Mouse (Mus musculus): ENCODE results near the gene Ptk6.
"Not testable (repeated sequence)": the region's sequence is repeated elsewhere in the genome, so short reads cannot be mapped to it uniquely, and the experiment has no call there.

The Ptk6 gene

DNA sequence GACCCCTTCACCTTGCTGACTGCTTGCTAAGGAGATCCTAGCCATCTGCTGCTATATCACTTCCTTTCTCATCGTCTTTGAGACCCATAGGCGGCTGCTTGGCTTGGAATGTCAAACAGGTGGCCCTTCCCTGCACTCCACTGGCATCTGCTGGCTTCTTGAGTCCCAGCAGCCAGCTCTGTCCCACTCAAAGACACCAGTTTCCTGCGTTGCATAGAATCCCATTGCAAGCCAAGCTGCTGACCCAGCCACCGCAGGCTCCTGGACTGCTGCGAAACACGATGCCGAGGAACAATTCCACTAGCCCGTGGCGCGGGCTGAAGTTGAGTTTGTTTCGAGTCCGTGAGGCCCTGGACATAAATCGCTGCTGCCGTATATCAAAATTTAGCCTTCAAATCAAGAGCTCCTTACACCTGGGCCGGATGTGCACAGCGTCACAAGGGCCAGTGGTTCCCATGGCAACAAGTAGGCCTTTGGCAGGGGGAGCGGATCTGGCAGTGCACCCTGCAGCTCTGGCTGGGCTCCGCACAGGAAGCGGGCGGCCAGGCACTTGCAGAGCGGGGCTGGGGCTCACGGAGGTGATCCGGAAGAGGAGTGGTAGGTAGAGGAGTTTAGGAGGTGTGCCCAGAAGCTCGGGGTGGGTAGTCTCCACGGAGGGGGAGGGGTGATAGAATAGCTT is 17.1 kb upstream of the Ptk6 start, which contains the start of gene Fndc11:
Gene Fndc11 (plus strand): TSS at position 476 of the 679 bp plus-strand sequence.
- in situ Hi-C loops (cut with MboI, MseI), result loop anchor here (5.0 kb wide), 1 partner anchor 257 kb away; no protein-coding TSS in a partner anchor

DNA sequence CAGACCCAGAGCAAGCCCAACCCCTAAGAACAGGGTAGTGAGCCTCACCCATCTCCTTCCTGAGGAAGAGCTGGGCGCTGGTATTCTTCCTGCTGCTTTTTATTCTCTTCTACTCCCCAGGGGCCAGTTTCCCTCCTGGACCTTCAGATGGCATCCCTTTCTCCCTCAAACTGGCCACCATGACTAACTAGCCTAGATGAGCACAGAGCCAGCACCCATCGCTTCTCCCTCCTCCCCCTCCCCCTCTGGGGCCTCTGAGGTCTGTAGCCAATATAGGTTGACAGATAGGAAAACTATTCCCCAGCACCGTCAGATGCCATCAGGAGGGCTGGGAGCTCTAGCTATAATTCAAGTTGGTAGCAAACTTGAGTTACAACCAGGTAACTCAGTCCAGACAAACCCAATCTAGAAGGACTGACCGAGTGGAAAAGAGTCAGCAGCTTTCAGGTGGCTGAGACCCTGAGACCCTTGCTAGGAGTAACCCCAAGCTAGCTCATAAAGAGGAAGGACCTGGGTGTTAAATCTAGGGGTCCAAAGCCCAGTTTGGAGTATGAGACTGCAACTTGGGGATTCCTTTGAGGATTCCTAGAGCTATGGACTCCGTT is 16.4 kb upstream of the Ptk6 start:
- in situ Hi-C loops (cut with MboI, MseI), result loop anchor here (5.0 kb wide), 1 partner anchor 257 kb away; no protein-coding TSS in a partner anchor

GRCm38 (mm10) chr2:181216037-181216436 is 13.4 kb upstream of the Ptk6 start:
- in situ Hi-C loops (cut with MboI, MseI), result loop anchor here (5.0 kb wide), 1 partner anchor 254 kb away; no protein-coding TSS in a partner anchor

DNA sequence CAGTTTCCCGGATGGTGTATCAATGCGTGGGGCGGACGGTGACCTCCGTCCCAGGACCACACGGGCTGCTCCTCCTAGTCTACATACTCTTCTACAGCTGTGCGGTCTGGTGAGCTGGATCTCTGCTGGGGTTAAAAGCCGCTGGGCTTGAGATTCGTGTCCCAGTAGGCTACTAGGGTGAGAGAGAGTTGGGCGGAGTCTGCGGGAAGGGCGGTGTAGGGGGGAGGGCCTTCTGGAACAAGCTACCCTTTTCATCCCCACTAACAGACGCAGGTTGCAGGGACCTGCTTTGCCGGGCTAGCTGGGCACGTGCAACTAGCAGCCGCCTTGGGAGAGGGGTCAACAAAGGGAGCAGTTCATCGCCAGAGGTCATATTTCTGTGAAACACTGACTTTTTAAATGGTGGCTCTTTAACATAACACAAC is 10.4 kb upstream of the Ptk6 start, which contains the start of gene Srms:
Gene Srms (minus strand): TSS at position 165 of the 425 bp plus-strand sequence.
- in situ Hi-C loops (cut with MboI, MseI), result no loop called here

GRCm38 (mm10) chr2:181212389-181213020 is 9.9 kb upstream of the Ptk6 start:
- in situ Hi-C loops (cut with MboI, MseI), result no loop called here

DNA sequence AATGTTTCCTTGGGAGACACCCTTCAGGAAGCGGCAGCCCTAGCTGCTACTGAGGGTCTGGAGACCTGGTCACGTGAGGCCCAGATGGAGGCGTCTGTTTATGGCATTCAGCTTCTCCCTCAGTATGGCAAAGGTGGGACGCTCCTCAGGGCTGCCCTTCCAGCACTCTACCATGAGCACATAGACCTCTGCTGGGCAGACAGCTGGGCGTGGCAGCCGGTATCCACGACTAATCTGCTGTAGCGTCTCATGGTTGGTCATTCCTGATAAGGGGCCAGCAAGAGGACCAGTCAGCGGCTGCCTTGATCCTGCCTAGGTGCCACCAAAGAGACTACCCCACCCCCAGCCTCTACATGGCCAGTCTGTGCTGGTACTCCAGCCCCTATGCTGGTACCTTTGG is 3.5 kb upstream of the Ptk6 start:
- in situ Hi-C loops (cut with MboI, MseI), result no loop called here

DNA sequence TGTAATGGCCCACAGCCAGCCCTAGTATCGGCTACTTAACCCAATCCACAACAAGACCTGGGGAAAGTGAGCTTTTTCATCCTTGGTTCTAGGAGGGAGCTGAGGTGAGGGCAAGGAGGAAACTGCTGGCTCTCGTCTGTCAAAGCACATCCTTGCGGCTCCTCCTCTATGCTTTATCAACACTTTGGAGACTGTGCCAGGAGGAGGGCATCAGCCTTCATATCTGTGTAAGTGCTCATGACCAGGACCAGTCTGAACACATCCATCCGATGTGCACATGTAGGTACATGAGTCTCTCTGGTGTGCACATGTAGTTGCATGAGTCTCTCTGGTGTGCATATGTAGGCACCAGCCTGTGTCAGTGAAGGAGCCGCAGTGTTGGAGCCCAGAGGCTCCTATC is 3.1 kb upstream of the Ptk6 start:
- in situ Hi-C loops (cut with MboI, MseI), result no loop called here

DNA sequence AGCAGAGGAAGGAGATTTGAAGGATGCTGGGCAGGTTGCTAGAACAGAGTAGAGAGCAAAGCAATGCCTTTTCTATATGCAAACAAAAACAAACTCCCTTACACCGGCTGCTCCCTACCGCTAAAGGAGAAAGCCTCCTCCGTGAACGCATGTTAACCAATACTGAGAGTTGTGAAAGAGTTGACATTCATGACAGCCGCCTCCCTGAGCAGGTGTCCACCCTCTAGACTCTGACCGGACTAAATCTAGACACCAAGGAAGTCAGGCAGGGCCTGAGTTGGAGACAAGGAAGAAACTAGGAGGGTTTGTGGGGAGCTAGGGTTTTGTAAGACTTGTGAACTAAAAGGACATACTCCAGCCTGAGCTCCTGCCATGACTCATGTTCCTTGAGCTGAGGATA is 297 bp upstream of the Ptk6 start:
- in situ Hi-C loops (cut with MboI, MseI), result no loop called here

- in situ Hi-C loops (cut with MboI, MseI), result no loop called here
Measured at GRCm38 (mm10) chr2:181201606-181202005, 983 bp downstream of the Ptk6 start.

- in situ Hi-C loops (cut with MboI, MseI), result no loop called here
Measured at GRCm38 (mm10) chr2:181196628-181197300, 5.8 kb downstream of the Ptk6 start.

DNA sequence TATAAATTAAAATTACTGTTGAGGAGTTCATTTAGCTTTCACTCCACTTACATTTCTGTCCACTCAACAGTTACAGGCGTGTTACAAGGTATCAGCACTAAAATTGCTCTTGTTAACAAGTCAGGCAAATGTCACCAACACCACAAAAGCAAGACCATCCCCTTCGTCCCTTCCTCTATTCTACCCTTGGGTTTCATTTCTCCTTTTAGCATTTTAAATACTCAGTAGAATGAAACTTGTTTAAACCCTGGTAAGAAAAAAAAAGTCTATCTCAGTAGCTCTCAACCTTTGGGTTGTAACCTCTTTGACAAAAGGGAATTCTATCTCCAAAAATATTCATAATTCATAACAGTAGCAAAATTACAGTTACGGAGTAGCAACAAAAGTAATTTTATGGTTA is 9.5 kb downstream of the Ptk6 start:
- in situ Hi-C loops (cut with MboI, MseI), result no loop called here

DNA sequence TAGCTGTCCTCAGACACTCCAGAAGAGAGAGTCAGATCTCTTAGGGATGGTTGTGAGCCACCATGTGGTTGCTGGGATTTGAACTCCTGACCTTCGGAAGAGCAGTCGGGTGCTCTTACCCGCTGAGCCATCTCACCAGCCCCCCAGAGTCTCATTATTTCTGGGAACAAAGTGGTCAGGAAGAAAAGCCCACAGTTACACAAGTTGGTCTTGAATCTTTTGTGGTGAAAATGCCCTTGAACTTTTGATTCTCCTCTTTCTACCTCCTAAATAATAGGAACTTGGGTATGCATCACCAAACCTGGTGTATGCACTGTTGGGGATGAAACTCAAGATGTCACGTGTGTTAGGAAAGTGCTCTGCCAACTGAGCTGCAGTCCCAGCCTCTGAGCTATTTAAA is 10.7 kb downstream of the Ptk6 start:
- in situ Hi-C loops (cut with MboI, MseI), result no loop called here

GRCm38 (mm10) chr2:181191385-181191784 is 11.2 kb downstream of the Ptk6 start:
- in situ Hi-C loops (cut with MboI, MseI), result not testable (repeated sequence)

DNA sequence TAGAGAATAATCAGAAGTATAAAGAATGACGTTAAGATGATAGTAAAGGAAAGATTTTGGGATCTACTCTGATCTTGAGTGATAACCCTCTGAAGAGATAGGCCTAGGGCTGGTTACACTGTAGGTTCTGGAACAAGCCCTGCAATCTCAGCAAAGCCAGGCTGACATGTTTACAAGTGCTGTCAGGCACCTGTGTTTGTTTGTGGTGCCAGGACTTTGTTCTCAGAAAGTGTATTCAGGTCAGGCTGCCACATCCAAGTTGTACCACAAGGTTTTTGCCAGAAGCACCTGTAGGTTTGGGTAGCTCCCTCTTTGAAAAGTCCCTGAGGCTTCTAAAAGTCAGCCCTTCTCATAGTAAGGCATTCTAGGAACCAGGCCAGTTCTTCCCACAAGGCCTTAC is 13.3 kb downstream of the Ptk6 start:
- in situ Hi-C loops (cut with MboI, MseI), result loop anchor here (5.0 kb wide), 1 partner anchor 128 kb away; the partner anchor contains the start of gene Rtel1

- in situ Hi-C loops (cut with MboI, MseI), result loop anchor here (5.0 kb wide), 1 partner anchor 129 kb away; the partner anchor contains the start of gene Rtel1
Measured at GRCm38 (mm10) chr2:181188681-181189080, 13.9 kb downstream of the Ptk6 start.

DNA sequence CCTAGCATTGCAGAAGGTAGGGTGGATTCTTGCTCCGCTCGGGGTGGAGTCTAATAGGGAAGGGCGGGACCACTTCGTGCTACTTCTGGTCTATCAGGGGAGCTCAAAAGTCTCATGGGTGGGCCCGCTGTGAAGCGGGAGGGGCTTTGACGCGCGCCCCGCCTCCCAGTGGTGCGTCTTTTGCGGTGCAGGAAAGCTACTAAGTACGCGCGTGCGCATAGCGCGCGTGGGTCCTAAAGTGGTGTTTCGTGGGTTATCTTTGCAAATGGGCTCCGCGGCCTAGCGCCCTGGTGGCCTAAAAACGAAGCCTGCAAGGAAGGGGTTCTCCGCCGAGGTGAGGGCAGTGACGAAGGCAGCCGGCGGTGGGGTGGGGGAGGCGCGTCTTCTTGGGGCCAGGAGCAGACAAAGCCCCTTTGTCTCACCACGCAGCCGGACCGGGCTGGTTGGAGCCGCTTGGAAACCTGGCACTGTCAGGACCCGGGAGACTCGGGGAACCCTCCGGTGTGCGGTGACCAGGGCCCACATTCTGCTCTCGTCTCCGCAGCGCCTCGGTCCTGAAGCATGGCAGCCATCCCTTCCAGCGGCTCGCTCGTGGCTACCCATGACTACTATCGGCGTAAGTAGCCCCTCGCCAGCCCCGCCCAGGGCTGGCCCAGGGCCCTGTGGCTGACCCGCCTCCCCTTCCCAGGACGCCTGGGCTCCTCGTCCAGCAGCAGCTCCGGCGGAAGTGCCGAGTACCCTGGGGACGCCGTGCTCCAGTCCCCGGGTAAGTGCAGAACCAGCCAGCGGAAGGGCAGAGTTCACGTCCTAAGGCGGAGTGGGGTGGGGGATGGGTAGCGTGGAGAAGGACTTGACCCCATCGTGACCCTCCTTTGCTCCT is 15.2 kb downstream of the Ptk6 start, which contains the start of gene Ppdpf:
Gene Ppdpf (plus strand): TSS at position 127 of the 880 bp plus-strand sequence.
- in situ Hi-C loops (cut with MboI, MseI), result loop anchor here (5.0 kb wide), 1 partner anchor 130 kb away; the partner anchor contains the start of gene Rtel1

DNA sequence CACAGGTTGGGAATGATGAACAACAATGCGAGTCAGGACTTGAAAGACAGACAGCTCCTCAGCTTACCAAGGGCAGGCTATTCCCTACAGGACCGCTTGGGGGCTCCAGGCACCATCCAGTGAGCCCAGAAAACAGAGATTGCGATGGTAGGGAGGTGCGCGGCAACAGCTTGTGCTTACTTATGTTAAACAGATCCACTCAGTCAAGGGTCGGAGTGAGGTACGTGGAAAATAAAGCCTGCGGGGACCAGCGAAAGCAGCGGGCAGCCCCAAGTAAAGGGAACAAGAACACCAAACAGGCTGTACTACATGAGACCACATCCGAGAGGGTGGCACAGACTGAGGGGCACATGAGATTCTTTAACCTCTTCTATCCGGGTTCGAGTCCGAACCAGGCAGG is 16.0 kb downstream of the Ptk6 start:
- in situ Hi-C loops (cut with MboI, MseI), result loop anchor here (5.0 kb wide), 1 partner anchor 131 kb away; the partner anchor contains the start of gene Rtel1

DNA sequence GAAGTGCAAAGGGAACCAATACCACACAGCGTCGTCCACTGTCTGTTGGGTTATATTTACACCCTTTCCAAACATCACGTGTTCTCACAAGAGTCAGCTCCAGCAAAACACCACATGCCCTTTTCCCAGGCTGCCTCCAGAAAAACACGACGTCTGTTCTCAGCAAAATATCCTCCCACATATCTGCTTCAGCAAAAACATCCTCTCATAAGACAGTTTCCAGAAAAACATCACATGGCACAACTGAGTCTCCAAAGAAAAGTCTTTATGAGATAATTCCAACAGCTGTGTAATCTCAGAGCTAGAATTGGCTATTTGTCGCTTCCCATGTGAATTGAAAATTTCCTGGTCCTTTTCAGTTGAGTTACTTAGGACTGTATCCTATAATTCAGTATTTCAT is 21.7 kb downstream of the Ptk6 start:
- in situ Hi-C loops (cut with MboI, MseI), result loop anchor here (5.0 kb wide), 1 partner anchor 156 kb away; no protein-coding TSS in a partner anchor

GRCm38 (mm10) chr2:181178471-181178870 is 24.1 kb downstream of the Ptk6 start:
- in situ Hi-C loops (cut with MboI, MseI), result no loop called here

GRCm38 (mm10) chr2:181178015-181178414 is 24.6 kb downstream of the Ptk6 start:
- in situ Hi-C loops (cut with MboI, MseI), result no loop called here

DNA sequence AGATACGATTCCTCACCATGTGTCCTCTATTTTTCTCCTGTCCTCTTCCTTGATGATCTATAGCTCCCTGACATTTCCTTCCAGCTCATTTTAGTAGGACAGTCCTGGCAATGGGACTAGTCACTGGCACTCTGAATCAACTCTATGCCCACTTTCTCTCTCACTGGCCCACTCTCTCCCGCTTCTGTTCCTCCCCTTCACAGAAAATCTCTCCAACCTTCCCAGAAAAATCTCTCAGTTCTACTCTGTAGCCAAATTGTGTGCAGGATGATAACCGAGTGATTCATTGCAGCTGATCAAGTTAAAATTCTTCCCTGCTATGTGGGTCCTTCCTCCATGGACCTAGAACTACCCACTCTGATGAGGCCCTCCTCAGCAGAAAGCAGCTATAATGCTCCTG is 27.9 kb downstream of the Ptk6 start:
- in situ Hi-C loops (cut with MboI, MseI), result no loop called here
